Mouse (Mus musculus): ENCODE data around the gene Slc16a2. TPM values are rescaled to one million over a fixed set of nuclear protein-coding genes. Genes with fewer than 3 reads are reported as not detected.

The Slc16a2 gene
- under 1 TPM in 2 of 3 experiments, not detected in 1; 0.21 to 0.70 TPM for polyA plus RNA-seq (2017; shearing (Covaris generic))

- ATAC-seq: peak; percentile 94
Observed at GRCm38 (mm10) chrX:103821832-103822196, at the start of gene Slc16a2. TSS of gene Slc16a2 (minus strand) at chrX:103821983.

DNA sequence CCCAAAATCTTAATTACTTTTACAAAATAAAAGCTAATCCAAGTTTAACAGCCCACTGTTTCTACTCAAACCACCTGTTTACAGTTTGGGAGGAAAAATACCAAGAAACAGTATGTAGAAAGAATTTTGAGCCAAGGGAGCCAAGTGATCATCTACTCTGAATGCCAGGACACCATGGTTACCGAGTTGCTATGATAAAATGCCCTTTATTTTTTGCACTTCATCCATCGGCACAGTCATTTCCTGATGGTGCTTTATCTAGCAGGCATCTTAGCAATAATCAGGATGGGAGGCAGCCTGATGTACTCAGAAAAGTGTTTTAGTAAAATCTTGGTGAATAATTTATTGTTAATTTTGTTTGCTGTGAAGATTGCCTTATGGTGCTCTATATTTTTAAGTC is 41.7 kb upstream of the Slc16a2 start:
- no peak for ATAC-seq

DNA sequence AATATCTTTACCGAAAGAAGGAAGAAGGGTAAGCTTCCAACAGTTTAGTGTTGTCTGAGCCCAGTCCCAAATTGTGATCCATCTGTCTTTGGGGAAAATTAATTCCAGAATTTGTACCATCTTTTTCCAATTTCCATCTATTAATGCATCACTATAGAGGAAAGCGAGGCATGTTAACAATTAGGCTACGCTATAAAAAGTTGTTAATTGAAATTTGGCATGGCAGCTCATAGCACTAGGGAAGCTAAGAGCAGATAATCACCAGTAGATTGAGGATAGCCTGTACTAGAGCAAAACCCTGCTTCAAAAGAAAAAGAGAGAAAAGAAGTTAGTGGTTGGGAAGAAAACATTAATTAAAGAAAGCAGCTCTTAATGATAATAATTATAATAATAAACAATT is 41.1 kb upstream of the Slc16a2 start:
- ATAC-seq: no peak

GRCm38 (mm10) chrX:103845266-103845665 is 23.5 kb upstream of the Slc16a2 start:
- no peak for ATAC-seq

- ATAC-seq: no peak
Observed at GRCm38 (mm10) chrX:103828836-103829235, 7.1 kb upstream of the Slc16a2 start.

DNA sequence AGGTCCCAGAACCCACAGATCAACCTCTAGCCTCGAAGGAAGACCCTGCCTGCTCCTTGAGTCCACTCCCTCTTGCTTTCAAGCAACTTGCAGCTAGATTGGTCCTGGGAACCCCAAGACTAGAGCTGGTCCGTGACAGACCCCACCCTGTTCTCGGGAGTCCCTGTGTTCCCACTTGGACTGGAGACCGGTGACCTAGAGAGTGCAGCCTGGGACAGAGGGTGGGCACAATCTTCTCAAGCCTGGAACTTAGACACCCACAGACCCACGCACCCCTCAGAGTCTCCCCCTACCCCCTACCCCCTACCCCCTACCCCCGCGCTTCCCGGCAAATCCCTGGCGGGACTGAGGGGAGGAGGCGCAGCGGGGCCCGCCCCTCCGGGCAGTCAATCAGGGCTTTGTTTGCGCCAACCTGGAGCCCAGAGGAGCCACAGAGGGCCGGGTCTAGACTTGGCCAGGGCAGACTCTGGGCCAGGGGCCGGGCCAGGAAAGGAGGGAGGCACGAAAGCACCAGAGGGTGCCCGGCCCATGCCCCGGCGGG is 558 bp upstream of the Slc16a2 start:
- ATAC-seq: no peak

GRCm38 (mm10) chrX:103821195-103821831 is 470 bp downstream of the Slc16a2 start:
- peak; percentile 28 for ATAC-seq

DNA sequence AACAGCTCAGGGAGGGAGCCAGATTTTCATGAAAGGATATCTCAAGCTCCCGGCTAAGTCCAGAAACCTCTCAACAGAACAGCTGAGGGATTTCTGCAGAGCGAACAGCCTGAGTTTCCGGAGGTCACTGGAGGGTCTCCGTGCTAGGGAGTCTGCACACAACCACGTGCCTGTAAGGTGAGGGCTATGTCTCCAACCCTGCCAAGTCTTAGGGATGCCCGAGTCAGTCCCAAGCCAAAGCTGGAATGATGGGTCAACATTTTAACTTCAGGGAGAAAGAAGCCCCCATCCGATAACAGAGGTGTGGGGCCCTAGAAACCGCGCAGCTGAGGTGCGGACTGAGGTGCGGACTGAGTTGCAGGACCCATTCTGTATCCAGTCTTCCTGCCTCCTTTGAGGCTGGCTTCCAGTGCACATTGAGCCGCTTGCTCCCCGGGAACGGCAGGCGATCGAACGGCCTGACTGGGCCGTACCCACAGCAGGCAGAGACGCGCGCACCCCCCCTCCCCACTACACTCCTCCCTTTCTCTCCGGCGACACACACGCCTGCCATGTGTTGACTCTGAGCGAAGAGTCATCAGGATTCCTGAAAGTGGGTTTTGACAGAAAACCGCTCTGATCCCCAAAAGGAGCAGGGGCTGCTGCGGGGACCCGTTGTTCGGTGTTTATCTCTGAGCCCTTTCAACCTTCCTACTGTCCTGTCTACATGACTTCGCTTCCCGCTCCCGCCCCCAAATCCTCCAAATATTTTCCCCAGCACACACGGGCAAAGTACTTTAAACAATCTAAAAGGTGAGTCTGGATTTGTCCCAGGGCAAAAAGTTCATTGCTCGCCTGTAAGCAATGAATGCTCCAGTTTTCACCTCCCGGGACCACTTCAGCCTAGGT is 1.2 kb downstream of the Slc16a2 start:
- ATAC-seq: no peak

DNA sequence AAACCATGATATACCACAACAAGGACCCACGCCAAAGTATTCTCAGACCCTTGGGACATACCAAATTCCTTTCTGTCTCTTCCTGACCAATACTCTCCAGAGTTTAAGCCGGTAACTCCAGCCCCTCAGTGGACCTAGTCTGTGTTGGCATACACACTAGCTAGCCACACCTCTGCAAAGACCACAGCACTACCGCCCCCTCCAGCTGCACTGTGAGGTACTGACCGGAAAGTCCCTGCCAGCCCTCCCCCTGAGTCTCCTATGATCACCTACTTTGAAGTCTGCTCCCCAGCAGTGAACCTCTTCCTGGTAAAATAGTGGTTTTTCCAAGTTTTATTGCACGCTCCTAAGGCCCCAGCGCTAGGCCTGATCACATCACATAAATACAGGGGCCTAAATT is 2.5 kb downstream of the Slc16a2 start:
- no peak for ATAC-seq

- no peak for ATAC-seq
Observed at GRCm38 (mm10) chrX:103812690-103813089, 9.1 kb downstream of the Slc16a2 start.

- ATAC-seq: no peak
Observed at GRCm38 (mm10) chrX:103810483-103810882, 11.3 kb downstream of the Slc16a2 start.

DNA sequence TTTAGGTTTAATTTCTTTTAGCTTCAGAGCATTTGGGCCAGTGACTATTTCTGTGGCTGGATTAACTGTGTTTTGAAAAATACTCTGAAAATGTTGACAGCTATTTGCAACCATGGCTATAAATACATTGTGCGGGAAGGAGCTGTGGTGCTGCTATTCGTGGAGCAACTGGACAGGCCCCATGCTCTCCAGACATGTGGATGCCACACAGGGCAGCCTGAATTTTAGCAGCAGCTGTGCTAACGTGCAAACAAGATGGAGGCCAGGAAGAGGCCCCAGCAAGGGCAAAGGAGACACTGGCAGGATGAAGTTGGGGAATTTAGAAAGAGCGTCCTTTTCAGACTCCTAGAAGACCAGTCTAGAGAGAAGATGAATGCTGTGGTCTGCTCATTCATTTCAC is 15.4 kb downstream of the Slc16a2 start:
- no peak for ATAC-seq

DNA sequence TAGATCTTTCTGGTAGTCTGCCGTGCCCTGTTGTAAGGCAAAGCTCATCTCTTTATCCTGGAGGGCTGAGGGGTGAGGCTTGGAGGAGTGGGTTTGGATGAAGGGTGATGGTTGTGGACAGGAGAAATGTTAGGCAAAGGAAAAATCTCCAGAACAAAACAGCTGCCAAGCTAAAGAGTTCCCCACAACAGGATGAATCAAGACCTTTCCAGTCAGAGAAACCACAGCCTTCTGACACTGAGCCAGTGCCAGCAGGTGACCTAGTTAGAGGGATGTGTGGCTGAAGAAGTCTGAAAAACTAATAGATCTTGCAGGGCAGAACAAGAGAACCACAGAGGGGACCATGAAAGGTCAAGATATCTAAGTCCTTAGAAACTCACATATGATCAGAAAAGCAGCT is 24.8 kb downstream of the Slc16a2 start:
- no peak for ATAC-seq

GRCm38 (mm10) chrX:103795506-103795905 is 26.3 kb downstream of the Slc16a2 start:
- no peak for ATAC-seq

DNA sequence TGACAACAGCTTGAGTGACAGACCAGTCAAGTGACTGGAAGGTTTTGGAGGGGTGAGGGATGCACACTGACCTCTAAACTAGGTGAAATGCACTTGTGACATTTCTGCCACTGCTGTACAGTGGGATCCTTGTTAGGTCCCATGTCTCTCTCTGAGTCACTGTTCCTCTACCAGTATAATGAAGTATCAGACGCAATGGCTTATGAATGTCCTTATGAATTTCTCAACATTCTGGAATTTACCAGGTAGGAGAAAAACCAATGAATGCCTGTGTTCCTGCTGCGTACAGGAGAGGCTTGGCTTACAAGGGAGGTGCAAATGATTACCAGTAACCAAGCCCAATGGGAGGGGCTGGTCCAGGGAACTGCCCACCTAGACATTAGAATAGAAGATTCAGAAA is 30.5 kb downstream of the Slc16a2 start:
- ATAC-seq: no peak

DNA sequence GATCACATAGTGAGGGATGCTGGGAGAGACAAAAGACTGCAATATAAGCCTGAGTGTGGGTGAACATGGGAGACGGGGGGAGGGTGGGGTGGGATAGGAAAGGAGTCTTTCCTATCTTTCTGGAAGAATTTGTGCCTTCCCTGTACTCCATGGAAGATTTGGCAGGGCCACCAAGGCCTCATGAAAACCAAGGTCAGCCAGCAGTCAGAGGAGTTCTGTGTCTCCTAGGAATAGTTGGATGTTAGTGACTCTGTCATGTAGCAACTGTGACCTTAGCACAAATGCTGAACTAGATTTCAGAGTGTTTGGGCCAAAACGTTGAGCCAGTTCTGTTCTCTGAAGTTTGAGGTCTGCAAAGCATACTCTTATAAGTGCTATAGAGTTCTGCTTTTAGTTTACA is 36.1 kb downstream of the Slc16a2 start:
- no peak for ATAC-seq

- ATAC-seq: no peak
Observed at GRCm38 (mm10) chrX:103776412-103776811, 45.4 kb downstream of the Slc16a2 start.

DNA sequence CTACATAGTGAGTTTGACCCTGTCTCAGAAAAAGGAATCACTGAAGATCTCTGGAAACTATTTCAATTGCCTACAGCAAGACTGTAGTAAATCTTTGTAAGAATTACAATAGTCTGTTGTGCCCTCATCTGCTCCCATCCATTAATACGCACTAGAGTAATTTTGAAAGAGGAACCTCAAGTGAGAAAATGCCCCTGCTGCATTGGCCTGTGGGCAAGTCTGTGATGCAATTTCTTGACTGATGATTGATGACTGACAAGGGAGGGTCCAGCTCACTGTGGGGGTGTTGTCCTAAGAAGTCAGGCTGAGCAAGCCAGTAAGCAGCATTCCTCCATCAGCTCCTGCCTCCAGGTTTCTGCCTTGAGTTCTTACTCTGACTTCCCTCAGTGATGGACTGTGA is 75.6 kb downstream of the Slc16a2 start:
- no peak for ATAC-seq

- ATAC-seq: no peak
Observed at GRCm38 (mm10) chrX:103744171-103745039, 77.4 kb downstream of the Slc16a2 start.

DNA sequence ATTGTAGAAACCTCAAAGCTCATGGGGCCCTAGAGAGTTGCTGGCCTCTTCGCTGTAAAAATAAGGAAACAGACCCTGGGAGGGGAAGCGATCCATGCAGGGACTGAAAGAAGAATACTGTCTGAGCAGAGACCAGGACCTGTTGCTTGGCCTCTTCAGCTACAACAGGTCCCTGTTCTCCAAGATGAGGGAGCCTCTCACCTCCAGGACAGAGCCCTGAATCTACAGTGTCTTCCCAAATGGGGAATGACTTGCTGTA is 79.8 kb downstream of the Slc16a2 start:
- no peak for ATAC-seq

DNA sequence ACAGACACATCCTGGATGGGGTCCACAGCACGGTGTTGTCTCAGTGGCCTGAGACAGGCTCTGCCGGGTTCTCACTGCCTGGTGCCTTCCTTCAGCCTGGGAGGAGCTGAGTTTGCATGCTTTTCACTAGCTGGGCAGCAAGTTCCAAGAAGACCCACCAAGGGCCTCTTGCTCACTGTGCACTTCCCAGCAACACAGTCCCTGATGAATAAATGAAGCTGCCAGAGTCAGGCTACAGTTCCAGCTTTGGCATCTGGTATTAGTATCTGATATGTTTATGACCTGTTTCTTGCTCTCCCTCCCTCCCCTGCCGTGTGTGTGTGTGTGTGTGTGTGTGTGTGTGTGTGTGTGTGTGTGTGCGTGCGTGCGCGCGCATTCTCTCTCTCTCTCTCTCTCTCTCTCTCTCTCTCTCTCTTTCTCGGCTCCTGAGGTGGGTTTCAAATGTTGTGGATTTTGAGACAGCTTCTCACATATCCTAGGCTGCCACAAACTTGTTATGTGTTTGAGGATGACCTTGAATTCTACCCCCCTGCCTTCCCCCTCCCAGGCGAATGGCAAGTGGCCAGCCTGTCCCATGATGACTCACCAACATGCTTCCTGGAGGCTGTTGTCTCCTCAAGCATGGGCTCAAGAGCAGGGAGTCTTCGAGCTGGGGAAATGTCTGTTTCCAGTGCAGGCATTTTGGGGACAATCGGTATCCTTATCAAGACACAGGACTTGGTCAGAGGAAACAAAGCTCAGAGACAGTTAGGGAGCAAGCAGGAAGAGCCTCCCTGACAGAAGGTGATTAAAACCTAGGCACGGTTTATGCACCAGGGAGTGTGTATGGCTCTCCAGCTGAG is 80.3 kb downstream of the Slc16a2 start:
- ATAC-seq: no peak

DNA sequence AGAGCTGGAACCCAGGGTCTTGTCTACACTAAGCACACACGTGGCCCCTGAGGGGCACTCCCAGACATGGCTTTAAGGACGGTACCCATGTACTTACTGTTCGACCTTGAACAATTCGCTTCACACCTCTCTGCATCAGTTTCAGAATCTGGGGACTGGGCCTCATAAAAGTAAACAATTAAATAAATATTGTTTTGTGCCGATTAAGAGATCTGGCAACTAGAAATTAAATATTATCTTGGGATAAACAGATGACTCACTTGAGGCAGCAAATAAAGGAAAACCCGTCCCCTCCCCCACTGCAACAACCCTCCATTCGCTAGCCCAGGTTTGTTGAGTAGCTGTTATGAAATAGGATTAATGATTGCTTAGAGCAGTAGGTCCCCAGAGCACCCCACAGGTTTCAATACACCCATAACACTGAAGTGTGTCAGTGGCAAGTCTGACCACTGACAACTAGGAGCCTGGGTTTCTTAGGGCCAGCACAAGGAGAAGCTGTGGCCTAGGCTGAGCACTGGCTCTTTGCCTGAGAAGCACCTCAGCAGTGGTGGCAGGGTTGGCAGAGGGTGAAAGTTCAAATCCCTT is 87.7 kb downstream of the Slc16a2 start:
- ATAC-seq: no peak

Data from inflammation-experienced regulatory T-cells, adult 6 months (primary cell).